Mouse (Mus musculus): Measurements from ENCODE around the gene Txn1. TPM values are rescaled to one million over a fixed set of nuclear protein-coding genes. Genes with fewer than 3 reads are reported as not detected.
A peak's percentile ranks its signal among the peaks of the same experiment; 100 is the strongest.

The Txn1 gene
- total and polyA plus RNA-seq, 3 experiments: 366 to 395 TPM; not detected in 1

- Histone ChIP-seq H3K27ac (ENCODE audit: control insufficient read depth, low read depth, low read length) (no peak overlapping the region), H3K79me2 (ENCODE audit: control insufficient read depth, insufficient read depth, low read length, poor library complexity) (no peaks in the 10 kb centered on the region), H3K4me3 (ENCODE audit: control insufficient read depth in 1 of 2, insufficient read depth in 1 of 2, low read depth in 2 of 2, low read length in 2 of 2) (peak overlapping the region; percentile 52 to 55), H3K4me1 (ENCODE audit: control insufficient read depth in 1 of 2, insufficient read depth in 2 of 2, low read length in 2 of 2) (peaks cover 0 to 1% of the 10 kb centered on the region in 2 experiments; a peak in 2 of 4 replicates), H3K36me3 (ENCODE audit: control insufficient read depth in 1 of 2, insufficient read depth in 2 of 2, low read length in 2 of 2) (peaks cover 0 to 6% of the 10 kb centered on the region in 2 experiments; a peak in 1 of 4 replicates), H3K9ac (ENCODE audit: control insufficient read depth, low read depth, low read length, poor library complexity, severe bottlenecking) (peak overlapping the region; percentile 9; the same call in 1 of the 2 replicates), H3K9me3 (replicated peaks; ENCODE audit: insufficient read depth, low read length) (no peaks in the 10 kb centered on the region), H3K27me3 (ENCODE audit: control insufficient read depth in 1 of 2, insufficient read depth in 2 of 2, low read length in 2 of 2) (no peaks in the 10 kb centered on the region; a peak in 1 of 4 replicates)
- peak; percentile 76 for DNase-seq (ENCODE audit: low read depth, low spot score)
- TF ChIP-seq POLR2AphosphoS2 (IDR thresholded peaks at IDR 0.05; ENCODE audit: low read length): no peak
- TF ChIP-seq CTCF (IDR thresholded peaks at IDR 0.05 in 2 of 3, conservative IDR thresholded peaks at IDR 0.05 in 1 of 3; ENCODE audit: control insufficient read depth in 1 of 3, insufficient read depth in 1 of 3, low read depth in 2 of 3, low read length in 3 of 3, poor library complexity in 1 of 3, severe bottlenecking in 1 of 3): peak in 2 of 3 experiments; percentile 75 to 78; a peak in 4 of 6 replicates
- peak; percentile 66 for TF ChIP-seq RAD21 (IDR thresholded peaks at IDR 0.05; ENCODE audit: low read depth, low read length)
- TF ChIP-seq SMC3 (IDR thresholded peaks at IDR 0.05; ENCODE audit: low read depth, low read length): peak; percentile 71
- no peak for TF ChIP-seq BHLHE40 (IDR thresholded peaks at IDR 0.05; ENCODE audit: borderline replicate concordance, low read depth, low read length)
- TF ChIP-seq EP300 (IDR thresholded peaks at IDR 0.05; ENCODE audit: low read depth in 1 of 2, low read length in 2 of 2): no peak
- TF ChIP-seq RCOR1 (IDR thresholded peaks at IDR 0.05; ENCODE audit: low read depth, low read length): no peak
- no peak for TF ChIP-seq SIN3A (IDR thresholded peaks at IDR 0.05; ENCODE audit: low read length)
- TF ChIP-seq TAL1 (IDR thresholded peaks at IDR 0.05; ENCODE audit: low read length): no peak
- TF ChIP-seq ZC3H11A (IDR thresholded peaks at IDR 0.05; ENCODE audit: low read depth, low read length): peak; percentile 48
Observed at GRCm38 (mm10) chr4:57927464-57928205, 28.6 kb downstream of the Txn1 start.

GRCm38 (mm10) chr4:57924556-57925071 is 31.6 kb downstream of the Txn1 start:
- DNase-seq (ENCODE audit: low read depth, low spot score): no peak
- peaks cover 0 to 15% of the 10 kb centered on the region in 2 experiments; a peak in 2 of 4 replicates for H3K36me3 ChIP-seq (ENCODE audit: control insufficient read depth in 1 of 2, insufficient read depth in 2 of 2, low read length in 2 of 2)
- no peak overlapping the region for H3K4me3 ChIP-seq (ENCODE audit: control insufficient read depth in 1 of 2, insufficient read depth in 1 of 2, low read depth in 2 of 2, low read length in 2 of 2)
- no peaks in the 10 kb centered on the region; a peak in 1 of 4 replicates for H3K27me3 ChIP-seq (ENCODE audit: control insufficient read depth in 1 of 2, insufficient read depth in 2 of 2, low read length in 2 of 2)
- H3K4me1 ChIP-seq (ENCODE audit: control insufficient read depth in 1 of 2, insufficient read depth in 2 of 2, low read length in 2 of 2): peaks cover 1 to 11% of the 10 kb centered on the region in 2 experiments; a peak in 3 of 4 replicates
- no peak overlapping the region for H3K27ac ChIP-seq (ENCODE audit: control insufficient read depth, low read depth, low read length)
- TF ChIP-seq ELF1 (IDR thresholded peaks at IDR 0.05; ENCODE audit: low read depth, low read length) (no peak), CHD2 (IDR thresholded peaks at IDR 0.05; ENCODE audit: low read length) (no peak), MXI1 (IDR thresholded peaks at IDR 0.05; ENCODE audit: low read depth, low read length) (no peak), MEF2A (IDR thresholded peaks at IDR 0.05; ENCODE audit: extremely low read depth, insufficient replicate concordance, low read depth, low read length, poor library complexity, severe bottlenecking) (no peak), USF1 (IDR thresholded peaks at IDR 0.05; ENCODE audit: low read depth, low read length) (no peak), EP300 (IDR thresholded peaks at IDR 0.05; ENCODE audit: low read depth in 1 of 2, low read length in 2 of 2) (no peak), POLR2AphosphoS2 (IDR thresholded peaks at IDR 0.05; ENCODE audit: low read length) (no peak), ZNF384 (IDR thresholded peaks at IDR 0.05; ENCODE audit: low read depth, low read length) (no peak), RAD21 (IDR thresholded peaks at IDR 0.05; ENCODE audit: low read depth, low read length) (no peak), POLR2AphosphoS5 (IDR thresholded peaks at IDR 0.05; ENCODE audit: borderline replicate concordance, low read depth, low read length) (no peak)
- no peaks in the 10 kb centered on the region for H3K9me3 ChIP-seq (replicated peaks; ENCODE audit: insufficient read depth, low read length)
- no peak overlapping the region for H3K9ac ChIP-seq (ENCODE audit: control insufficient read depth, low read depth, low read length, poor library complexity, severe bottlenecking)
- no peaks in the 10 kb centered on the region for H3K79me2 ChIP-seq (ENCODE audit: control insufficient read depth, insufficient read depth, low read length, poor library complexity)

All from MEL (cell line).